Mouse (Mus musculus): Measurements from ENCODE around the gene 1700017B05Rik.

GRCm38 (mm10) chr9:57279441-57279840 is 17.0 kb upstream of the 1700017B05Rik start:
- TF ChIP-seq CTCF (IDR thresholded peaks at IDR 0.05; ENCODE audit: low read depth) (no peak), EP300 (IDR thresholded peaks at IDR 0.05; ENCODE audit: low read depth) (no peak)
